Mouse (Mus musculus): ENCODE measurements at regions not wholly inside any gene's neighbourhood (a gene's known extent, or its start where the extent isn't known, plus 50 kb on each side); places are given as distances from the start of the nearest gene placed in this dataset.

GRCm38 (mm10) chr12:86579716-86580115 is 98.8 kb upstream of the Vash1 start:
- in situ Hi-C loops (cut with MboI, MseI) = no loop called here

GRCm38 (mm10) chr12:86580132-86580718 is 98.3 kb upstream of the Vash1 start:
- in situ Hi-C loops (cut with MboI, MseI) = no loop called here

GRCm38 (mm10) chr12:86582076-86582475 is 96.4 kb upstream of the Vash1 start:
- in situ Hi-C loops (cut with MboI, MseI) = no loop called here

DNA sequence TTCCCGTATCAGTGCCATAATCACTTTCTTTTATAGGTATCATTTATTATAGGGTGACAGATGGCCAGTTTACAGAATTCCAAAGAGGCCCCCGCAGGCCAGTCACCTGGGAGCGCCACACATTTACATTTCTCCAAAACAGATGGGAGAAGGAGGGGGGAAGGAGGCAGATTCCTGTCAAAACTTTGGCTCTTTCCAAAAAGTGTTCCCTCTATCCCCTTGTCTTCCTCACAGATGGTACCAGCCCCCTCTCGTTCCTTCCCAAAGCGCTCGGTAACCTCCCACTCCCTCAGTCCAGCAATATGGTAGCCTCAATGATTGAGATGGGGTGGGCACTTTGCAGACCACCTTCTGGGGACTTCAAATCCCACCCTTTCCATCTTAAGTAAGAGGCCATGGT is 90.5 kb upstream of the Vash1 start:
- in situ Hi-C loops (cut with MboI, MseI) = no loop called here

DNA sequence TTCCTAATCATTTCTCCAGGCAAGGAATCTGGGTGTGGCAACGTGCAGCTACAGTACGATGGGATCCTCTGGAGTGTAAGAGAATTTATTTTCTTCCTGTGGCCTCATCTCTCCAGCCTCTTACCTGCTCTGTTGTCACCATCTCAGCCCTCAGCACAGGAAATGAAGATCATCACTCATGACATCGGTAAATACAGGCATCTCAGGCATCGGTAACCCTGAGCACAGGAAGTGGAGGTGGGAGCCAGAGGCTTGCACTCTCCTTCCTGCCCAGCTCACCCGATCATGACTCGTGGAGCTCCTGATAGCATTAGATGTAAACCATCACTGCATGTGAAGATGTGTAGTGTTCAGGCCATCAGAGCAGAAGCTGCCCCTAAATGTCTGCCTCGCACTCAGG is 86.0 kb upstream of the Vash1 start:
- in situ Hi-C loops (cut with MboI, MseI) = no loop called here

GRCm38 (mm10) chr12:86594647-86595046 is 83.9 kb upstream of the Vash1 start:
- in situ Hi-C loops (cut with MboI, MseI) = no loop called here

GRCm38 (mm10) chr12:86600041-86600440 is 78.5 kb upstream of the Vash1 start:
- in situ Hi-C loops (cut with MboI, MseI) = no loop called here

- in situ Hi-C loops (cut with MboI, MseI) = no loop called here
Measured at GRCm38 (mm10) chr12:86603521-86603920, 75.0 kb upstream of the Vash1 start.

DNA sequence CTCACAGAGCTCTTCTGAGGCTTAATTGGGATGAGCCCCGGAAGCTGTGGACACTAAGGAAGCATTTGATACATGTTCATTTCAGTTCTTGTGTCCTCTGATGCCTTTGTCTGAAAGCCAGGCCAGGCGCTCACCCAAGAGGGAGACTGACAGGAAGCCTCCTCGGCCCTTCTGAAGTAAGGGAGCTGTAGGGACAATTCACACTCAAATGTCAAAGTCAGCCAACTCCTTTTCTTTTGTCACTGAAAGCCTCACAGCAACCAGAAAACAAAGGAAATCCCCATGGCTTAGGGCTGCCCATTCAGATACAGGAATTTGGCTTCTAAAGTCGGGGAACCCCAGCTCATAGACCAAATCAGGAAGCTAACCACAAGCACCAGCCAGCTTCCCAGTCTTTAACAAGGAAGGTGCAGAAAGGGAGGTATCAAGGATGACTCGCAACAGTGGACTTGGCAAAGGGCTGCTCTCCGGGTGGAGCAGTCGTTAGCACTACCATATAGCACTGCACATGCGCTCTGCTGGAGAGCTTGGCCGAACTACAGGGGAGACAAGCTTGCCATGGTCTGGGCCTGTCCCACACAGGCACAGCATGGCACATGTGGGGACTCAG is 66.0 kb upstream of the Vash1 start:
- in situ Hi-C loops (cut with MboI, MseI) = no loop called here

- in situ Hi-C loops (cut with MboI, MseI) = no loop called here
Measured at GRCm38 (mm10) chr12:86614156-86614555, 64.3 kb upstream of the Vash1 start.

DNA sequence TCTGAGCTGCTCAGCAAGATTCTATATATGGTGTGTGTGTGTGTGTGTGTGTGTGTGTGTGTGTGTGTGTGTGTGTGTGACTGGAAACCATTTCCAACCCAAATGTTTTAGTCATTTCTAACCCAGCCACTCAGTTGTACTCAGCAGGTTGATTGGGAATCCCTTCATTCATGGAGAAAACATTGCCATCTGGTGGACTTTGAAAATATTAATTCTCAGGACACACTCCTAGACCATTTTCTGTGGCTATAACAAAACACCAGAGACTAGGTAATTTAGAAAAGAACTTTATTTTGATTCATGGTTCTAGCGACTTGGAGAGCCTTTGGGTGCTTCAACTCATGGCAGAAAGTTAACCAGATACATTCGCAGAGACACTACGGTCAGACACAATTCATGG is 62.2 kb upstream of the Vash1 start:
- in situ Hi-C loops (cut with MboI, MseI) = loop anchor here (5.0 kb wide), 1 partner anchor 101 kb away; no protein-coding TSS in a partner anchor

DNA sequence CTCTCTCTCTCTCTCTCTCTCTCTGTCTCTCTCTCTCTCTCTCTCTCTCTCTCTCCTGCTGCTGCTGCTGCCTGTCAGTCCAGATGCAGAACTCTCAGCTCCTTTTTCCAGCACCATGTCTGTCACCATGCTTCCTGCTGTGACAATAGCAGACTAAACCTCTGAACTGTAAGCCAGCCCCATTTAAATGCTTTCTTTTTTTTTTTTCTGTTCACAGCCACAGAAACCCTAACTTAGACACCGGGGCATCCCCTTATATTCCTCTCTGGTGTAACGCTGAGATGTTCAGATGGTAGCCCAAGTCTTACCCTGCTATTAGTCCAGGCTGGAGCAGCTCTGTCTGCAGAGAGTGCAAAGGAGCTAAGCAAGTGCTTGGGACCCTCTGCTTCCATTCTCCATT is 54.3 kb upstream of the Vash1 start:
- in situ Hi-C loops (cut with MboI, MseI) = no loop called here

- in situ Hi-C loops (cut with MboI, MseI) = no loop called here
Measured at GRCm38 (mm10) chr12:86626684-86627083, 51.8 kb upstream of the Vash1 start.

DNA sequence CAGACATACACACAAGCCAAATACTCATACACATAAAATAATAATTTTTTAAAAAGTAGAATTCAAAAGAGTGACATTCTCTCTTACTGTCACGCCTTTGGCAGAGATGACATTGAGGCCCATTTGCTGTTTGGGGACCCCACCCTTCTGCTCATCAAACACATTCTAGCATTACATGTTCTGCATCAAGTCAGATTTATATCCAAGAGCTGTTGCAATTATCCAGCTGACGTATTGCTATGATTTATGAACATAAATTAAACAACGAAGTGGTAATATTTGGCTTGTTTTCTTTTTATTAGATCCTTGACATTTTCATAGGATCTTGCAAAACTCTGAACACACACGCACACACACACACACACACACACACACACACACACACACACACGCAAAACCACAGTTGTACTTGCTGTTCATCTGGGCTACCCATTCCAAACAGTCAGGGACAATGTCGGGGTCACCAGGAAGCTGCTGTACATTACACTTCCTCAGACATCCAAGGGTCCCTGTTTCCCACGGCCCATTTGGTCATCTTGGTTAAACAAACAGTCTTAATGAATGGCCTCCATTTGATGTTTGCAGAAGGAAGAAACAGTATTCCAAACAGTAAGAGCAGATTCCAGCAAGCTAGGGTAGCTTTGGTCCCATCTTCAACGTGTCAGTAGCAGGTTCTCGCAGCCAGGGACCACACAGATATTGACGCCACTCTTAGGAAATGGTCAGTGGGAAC is 50.3 kb upstream of the Vash1 start:
- in situ Hi-C loops (cut with MboI, MseI) = no loop called here
